Mouse (Mus musculus) bone marrow macrophage, adult 2 months (primary cell): ENCODE measurements around the gene Ipo4.

Experiments used
- CTCF ChIP-seq: IDR thresholded peaks from 2 replicates; pipeline ENCODE4 v1.5.1; 2012; ENCODE audit warnings: low read depth, mild to moderate bottlenecking, low read length, moderate library complexity
- POLR2A ChIP-seq: IDR thresholded peaks from 2 replicates; pipeline ENCODE4 v1.6.1; 2012; ENCODE audit warnings: mild to moderate bottlenecking, low read depth, low read length, borderline replicate concordance

- TF ChIP-seq CTCF (no peak), POLR2A (no peak)
These were observed 50.8 kb downstream of the Ipo4 start, which contains the start of gene Emc9 for GRCm38 (mm10) chr14:55584702-55585565.
